Mouse (Mus musculus) layer of hippocampus, postnatal 25 days (tissue): ENCODE measurements at regions not wholly inside any gene's neighbourhood (a gene's known extent, or its start where the extent isn't known, plus 50 kb on each side); places are given as distances from the start of the nearest gene placed in this dataset.

ENCODE experiments used
- DNase-seq, 2 experiments: peaks; one replicate each; pipeline ENCODE4 v3.0.0; 2022; ENCODE audit warnings: mixed read lengths in 2 of 2, low spot score in 1 of 2; ENCODE audit errors: extremely low spot score in 1 of 2

- DNase-seq = no peak
These were observed 301.9 kb upstream of the Hs6st1 start for GRCm38 (mm10) chr1:35766271-35766670.

- DNase-seq = no peak
These were observed 295.6 kb upstream of the Hs6st1 start for GRCm38 (mm10) chr1:35772567-35772966.

GRCm38 (mm10) chr1:35774566-35774965, 293.6 kb upstream of the Hs6st1 start:
- DNase-seq = no peak

- no peak for DNase-seq
These were observed 285.5 kb upstream of the Hs6st1 start for GRCm38 (mm10) chr1:35782668-35783067.

GRCm38 (mm10) chr1:35783427-35783826, 284.8 kb upstream of the Hs6st1 start:
- no peak for DNase-seq

- DNase-seq = no peak
These were observed 282.0 kb upstream of the Hs6st1 start for GRCm38 (mm10) chr1:35786241-35786640.

GRCm38 (mm10) chr1:35786668-35787213, 281.5 kb upstream of the Hs6st1 start:
- no peak for DNase-seq

GRCm38 (mm10) chr1:35797064-35797463, 271.1 kb upstream of the Hs6st1 start:
- no peak for DNase-seq

- DNase-seq = no peak
These were observed 270.7 kb upstream of the Hs6st1 start for GRCm38 (mm10) chr1:35797526-35797925.

GRCm38 (mm10) chr1:35805546-35805945, 262.7 kb upstream of the Hs6st1 start:
- no peak for DNase-seq

- DNase-seq = no peak
These were observed 261.9 kb upstream of the Hs6st1 start for GRCm38 (mm10) chr1:35806329-35806728.

GRCm38 (mm10) chr1:35806731-35807130, 261.5 kb upstream of the Hs6st1 start:
- DNase-seq = no peak

- DNase-seq = no peak
These were observed 259.3 kb upstream of the Hs6st1 start for GRCm38 (mm10) chr1:35808894-35809293.

GRCm38 (mm10) chr1:35809341-35809740, 258.9 kb upstream of the Hs6st1 start:
- DNase-seq = no peak

GRCm38 (mm10) chr1:35810571-35811342, 257.4 kb upstream of the Hs6st1 start:
- DNase-seq = no peak

- no peak for DNase-seq
These were observed 256.8 kb upstream of the Hs6st1 start for GRCm38 (mm10) chr1:35811380-35811779.

- DNase-seq = no peak
These were observed 256.4 kb upstream of the Hs6st1 start for GRCm38 (mm10) chr1:35811795-35812194.

- no peak for DNase-seq
These were observed 254.6 kb upstream of the Hs6st1 start for GRCm38 (mm10) chr1:35813625-35814024.

- no peak for DNase-seq
These were observed 254.0 kb upstream of the Hs6st1 start for GRCm38 (mm10) chr1:35814207-35814606.

GRCm38 (mm10) chr1:35814751-35815150, 253.4 kb upstream of the Hs6st1 start:
- DNase-seq = no peak

- DNase-seq = no peak
These were observed 246.4 kb upstream of the Hs6st1 start for GRCm38 (mm10) chr1:35821791-35822190.
